Mouse (Mus musculus) layer of hippocampus, postnatal 36 days (tissue): ENCODE data around the gene Shpk. TPM values are rescaled to one million over a fixed set of nuclear protein-coding genes. Genes with fewer than 3 reads are reported as not detected.

Experiments
- DNase-seq, 2 experiments: peaks; one replicate each; pipeline ENCODE4 v3.0.0; 2022
- total RNA-seq, 2 experiments: library from RNA; stranded (reverse); gene quantifications; 2 replicates each; pipeline ENCODE4 v1.2.3; 2021

The Shpk gene
- 1 to 10 TPM; 3.4 to 3.5 TPM for total RNA-seq

DNA sequence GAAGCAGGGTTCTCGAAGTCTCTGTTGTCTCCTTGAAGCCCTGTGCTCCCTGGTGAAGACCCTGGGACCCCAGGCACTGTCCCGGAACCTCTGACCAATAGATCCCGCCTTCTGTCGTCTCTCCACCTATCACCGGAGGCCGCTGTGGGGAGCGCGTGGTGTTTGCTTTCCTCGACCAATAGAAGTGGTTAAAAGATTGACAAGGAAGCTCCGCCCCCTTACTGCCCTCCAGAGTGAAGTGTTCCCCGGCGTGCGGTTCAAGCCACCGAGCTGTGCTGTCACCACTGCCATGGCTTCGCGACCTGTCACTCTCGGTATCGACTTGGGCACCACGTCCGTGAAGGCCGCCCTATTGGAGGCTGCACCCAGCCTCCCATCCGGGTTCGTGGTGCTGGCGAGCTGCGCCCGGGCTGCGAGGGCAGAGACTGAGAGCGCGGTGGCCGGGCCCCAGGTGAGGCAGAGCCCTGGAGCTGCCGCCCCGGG lies at the start of gene Shpk:
Gene Shpk (plus strand): TSS at position 231 of the 483 bp plus-strand sequence.
- peak; percentile 95 to 96 for DNase-seq

DNA sequence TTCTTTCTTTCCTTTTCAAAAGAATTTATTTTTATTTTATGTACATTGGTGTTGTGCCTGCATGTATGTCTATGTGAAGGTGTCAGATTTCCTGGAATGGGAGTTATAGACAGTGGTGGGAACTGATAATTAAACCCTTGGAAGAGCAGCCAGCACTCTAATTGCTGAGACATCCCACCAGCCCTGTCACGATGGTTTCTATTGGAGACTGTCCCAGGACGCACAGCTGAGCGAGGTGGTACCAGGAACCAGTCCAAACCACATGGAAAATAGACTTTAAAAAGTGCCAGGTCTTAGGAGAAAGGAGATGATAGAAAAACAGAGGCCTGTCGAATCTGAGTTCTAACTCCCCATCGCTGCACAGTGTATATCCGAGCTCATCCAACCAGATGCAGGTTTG lies 44.2 kb upstream of the Shpk start:
- DNase-seq: peak in 1 of 2 experiments; percentile 32

DNA sequence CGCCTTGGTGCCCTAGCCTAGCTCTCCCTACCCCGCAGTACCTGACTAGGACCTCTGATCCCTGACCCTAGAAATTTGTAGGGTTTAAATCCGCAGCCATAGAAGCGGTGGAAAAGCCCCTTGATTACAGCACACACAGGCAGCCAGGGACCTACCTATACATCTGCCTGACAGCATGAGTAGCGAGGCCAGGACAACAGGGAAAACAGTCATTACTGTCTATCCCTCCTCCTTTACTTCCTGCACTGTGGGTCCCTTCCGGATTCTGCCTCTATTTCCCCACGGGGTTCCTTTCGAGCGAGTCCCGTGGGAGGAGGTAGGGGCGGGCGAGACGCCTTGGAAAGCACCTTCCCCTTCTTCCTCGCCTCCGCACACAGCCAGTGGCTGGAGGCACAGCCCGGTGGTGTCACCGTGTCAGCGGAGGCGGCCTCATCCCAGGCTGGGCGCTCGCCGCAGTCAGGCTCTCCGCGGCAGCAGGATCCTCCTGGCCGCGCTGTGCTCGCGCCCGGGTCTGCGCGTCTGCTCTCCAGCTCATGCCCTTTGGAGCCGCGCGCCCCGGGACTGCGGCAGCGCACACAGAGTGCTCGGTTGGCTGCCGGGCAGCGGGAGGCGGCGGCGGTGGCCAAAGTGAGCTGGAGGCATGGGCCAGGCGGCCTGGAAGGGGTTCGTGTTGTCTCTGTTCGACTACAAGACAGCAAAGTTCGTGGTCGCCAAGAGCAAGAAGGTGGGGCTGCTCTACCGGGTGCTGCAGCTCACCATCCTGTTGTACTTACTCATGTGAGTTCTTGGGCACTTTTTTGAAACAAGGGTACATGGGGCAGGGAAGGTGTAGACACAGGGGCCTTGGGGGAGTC lies 39.1 kb upstream of the Shpk start, which contains the start of gene P2rx5:
Gene P2rx5 (plus strand): TSS at position 465 of the 854 bp plus-strand sequence.
- no peak for DNase-seq

DNA sequence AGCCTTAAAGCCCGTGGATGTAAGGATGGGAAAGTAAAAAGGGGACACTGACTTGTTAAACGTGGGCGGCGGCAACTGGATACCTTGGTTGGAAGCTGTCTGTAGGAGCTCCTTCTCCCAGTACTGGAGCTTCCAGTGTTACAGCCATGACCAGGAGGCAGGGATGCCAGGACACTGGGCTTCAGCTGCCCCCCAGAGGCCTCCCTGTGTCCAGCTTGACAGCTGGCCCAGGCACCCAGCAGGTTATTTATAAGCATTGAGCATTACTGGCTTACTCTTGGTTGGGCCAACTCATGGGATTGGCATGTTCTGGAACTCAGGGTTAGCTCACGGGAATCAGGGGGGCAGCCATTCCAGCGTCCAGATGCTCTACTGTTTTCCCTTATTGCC lies 38.5 kb upstream of the Shpk start:
- no peak for DNase-seq

DNA sequence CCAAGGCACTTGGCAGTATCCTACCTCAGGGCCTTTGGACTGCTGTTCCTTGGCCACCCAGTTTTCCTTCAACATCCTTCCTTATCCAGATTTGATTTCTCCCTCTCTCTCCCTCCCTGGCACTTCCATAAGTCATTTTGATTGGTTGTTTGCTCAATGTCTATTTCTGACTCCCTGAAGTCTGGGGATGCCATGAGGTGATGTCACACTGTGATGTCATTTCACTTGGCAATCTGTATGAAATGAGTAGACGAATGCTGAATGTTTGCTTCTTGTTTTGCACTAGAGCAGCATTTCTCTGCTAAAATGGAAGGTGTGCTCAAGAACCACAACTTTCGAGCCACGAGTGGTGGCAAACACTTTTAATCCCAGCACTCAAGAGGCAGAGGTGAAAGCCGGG lies 37.6 kb upstream of the Shpk start:
- DNase-seq: no peak

DNA sequence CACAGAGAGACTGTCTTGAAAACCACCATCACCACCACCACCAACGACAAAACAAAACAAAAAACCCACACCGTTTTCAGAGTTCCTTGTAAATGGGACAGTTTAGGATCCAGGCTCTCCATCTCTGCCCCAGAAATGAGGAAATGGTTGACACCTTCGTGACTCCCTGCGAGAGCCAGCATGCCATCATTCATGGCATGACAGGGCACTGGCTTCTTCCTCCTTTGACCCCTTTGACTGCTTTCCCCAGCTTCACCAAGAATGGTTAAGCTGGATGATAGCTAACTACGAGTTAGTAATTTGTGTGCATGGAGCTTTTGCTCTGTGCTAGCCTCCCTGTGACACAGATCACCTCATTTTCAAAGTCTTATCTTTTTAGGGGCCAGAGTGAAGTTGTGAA lies 37.0 kb upstream of the Shpk start:
- no peak for DNase-seq

DNA sequence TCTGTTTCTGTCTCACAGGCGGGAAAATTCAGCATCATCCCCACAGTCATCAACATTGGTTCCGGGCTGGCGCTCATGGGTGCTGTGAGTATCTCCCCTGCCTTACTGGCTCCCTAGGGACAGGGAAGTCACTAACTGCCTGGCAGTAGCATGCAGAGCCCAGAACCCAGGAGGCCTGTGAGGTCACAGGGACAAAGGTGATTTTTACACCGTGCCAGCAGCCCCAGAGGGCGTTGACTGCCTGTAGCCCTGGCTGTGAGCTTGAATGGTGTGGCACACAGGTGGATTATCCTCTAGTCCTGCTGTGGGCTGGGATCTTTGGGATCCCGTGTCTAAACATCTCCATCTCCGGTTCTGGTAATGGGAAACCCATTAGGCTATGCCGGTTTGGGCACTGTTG lies 31.2 kb upstream of the Shpk start:
- no peak for DNase-seq

DNA sequence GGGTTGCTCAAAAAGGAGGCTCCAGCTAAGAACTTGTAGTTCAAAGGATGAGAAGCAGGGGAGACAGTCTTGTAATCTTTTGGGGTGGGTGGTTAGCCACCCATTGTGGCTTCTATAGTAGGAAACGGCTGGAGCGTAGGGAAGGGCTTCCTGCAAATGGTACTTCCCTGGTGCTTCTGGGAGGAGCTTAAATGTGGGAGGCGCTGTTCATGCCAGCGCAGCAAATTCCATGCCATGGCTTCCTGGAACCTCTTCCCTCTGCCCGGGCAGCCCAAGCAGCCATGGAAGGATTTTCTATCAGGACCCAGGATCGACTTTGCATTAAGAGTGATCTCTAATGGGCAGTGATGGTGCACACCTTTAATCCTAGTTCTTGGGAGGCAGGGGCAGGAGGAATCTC lies 30.7 kb upstream of the Shpk start:
- DNase-seq: no peak

DNA sequence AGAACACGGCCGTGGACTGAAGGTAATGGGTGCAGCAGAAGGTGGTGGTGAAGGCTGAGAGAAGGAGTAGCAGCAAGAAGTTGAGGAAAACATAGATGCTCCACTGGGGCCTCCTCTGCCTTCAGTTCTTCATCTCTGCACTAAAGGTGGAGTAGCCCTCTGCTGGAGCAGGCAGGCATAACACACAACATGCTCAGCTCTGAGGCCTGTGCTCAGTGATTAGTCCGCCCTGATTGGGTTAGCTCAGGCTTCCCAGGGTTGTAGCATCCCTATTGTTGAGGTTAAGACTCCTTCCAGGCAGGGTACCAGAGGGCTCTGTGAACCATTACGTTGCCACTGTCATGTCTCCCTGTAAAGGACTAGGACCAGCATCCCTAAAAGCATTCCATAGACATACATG lies 30.0 kb upstream of the Shpk start:
- DNase-seq: peak; percentile 53 to 54

DNA sequence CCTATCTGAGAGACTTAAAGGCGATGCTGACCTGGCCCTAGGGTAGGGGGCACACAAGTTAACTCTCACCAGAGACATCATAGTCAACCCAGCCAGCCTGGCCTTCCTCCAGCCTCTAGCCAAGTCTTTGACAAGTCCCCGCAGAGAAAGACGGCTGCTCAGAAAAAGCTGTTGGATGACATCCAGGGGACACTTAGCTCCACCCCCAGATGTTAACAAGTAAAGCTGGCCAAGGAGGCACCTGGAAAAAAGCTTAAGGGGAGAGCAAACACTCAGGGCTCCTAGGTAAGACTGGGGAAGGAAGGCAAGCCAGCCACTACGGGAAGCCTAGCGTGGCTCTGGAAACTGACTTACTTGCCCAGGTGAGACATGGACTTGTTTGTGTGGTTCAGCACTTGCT lies 27.1 kb upstream of the Shpk start:
- no peak for DNase-seq

DNA sequence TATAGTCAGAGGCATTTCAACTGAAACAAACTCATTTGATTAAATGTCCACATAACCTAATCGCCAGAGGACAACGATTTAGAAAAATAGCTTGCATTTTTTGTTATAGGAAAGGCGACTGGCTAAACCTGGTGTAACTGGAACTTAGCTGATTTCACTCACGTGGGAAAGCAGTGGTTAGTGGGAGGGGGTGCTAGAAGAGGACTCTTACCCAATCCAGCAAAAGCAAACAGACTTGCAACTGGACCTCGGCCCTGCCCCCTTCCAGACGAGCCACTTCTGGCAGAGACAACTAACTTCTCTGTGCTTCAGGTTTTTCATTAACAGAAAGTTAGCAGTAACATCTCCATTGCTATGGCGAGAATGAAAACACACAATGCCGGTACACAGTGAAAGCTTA lies 23.6 kb upstream of the Shpk start:
- DNase-seq: no peak

DNA sequence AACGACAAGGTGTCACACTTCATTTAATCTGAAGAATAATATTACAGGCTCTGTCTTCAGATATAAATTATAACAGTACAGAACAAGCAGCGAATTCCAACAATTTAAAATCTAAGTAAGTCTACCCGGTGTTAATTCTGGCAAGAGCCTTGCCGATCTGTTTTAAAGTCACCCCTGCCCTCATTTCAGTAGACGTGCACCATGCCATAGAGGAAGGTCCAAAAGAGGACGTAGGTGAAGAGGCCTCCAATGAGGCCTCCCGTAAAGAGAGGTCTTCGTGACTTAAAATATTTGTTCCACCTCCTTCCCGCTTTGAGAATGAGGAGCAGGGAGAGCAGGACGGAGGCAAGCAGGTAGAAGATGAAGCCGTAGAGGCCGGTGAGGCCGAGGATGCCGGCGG lies 23.1 kb upstream of the Shpk start:
- DNase-seq: no peak

DNA sequence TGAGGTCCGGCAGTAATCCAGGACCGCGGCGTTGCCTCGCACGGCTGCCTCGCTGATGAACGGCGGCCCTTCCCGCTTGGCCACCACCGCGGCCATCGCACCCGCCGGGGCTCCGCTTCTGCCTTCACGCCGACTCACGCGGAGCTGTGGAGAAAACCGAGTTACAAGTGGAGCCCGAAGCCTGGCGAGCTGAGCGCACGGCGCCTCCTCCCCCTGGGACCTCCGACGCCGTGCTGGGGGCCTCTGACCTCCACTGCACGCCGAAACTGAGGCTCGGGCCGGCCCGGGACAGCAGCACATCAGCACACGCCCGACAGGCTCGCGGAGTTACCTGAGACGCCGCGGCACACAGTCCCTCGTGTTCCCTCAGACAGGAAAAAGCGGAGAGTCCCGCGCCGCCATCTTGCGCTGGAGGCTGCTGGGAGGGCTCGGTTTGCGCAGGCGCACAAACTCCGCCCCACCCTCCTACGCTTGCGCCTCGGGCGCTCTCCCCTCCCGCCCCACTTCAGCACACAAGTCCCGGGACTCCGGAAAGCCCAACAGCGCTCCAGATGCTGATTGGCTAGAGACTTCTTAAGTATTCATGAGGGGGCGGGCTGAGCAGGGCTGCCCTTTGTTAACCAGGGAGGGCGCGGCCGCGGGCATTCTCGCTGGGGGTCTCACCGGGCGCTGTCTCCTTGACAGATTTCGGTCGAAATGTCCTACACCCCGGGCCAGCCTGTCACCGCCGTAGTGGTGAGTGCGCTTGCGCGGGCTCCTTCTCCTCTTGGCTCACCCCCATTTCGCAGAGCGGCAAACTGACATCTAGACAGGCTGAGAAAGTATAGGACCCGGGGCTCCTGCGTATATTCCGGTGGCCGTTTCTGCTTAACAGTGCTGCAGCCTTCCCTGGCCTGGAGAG lies 22.4 kb upstream of the Shpk start, which contains the start of the genes Emc6 and Tax1bp3:
Gene Emc6 (minus strand): TSS at position 430 of the 901 bp plus-strand sequence.
Gene Tax1bp3 (plus strand): TSS at position 476 of the 901 bp plus-strand sequence.
- peak; percentile 94 to 95 for DNase-seq

DNA sequence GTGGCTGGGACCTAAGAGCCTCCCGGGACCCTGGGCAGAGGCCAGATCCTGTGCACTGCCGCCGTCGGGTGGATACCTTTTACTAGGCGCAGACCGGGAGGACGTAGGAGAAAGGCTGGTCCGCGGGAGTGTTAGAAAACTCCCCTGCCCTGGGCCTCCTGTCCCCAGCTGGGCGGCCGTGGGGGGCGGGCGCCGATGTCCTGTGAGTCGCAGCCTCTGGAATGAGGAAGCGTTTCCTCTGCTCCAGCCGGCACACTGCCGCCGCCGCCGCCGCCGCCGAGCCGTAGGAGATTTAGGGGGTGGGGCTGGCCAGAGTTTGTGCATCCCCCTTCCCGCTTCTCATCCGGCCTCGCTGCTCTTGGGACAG lies 21.8 kb upstream of the Shpk start:
- DNase-seq: no peak

DNA sequence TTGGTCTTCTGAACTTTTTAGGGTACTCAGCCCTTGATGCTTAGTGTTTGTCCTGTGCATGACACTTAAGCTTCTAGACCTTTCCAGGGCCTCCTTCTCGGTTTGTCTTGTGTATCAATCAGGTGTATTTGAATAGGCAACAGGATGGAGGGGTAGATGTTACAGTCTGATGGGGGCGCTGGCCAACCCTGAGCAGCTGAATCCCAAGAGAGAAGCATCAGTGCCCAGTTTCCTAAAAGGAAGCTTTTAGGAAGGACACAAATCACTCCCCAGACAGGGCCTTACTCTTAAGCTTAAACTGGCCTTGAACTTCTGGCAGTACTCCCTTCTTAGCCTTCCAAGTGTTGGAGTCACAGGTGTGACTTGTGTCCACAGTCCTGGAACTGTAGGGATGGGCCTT lies 21.4 kb upstream of the Shpk start:
- no peak for DNase-seq

DNA sequence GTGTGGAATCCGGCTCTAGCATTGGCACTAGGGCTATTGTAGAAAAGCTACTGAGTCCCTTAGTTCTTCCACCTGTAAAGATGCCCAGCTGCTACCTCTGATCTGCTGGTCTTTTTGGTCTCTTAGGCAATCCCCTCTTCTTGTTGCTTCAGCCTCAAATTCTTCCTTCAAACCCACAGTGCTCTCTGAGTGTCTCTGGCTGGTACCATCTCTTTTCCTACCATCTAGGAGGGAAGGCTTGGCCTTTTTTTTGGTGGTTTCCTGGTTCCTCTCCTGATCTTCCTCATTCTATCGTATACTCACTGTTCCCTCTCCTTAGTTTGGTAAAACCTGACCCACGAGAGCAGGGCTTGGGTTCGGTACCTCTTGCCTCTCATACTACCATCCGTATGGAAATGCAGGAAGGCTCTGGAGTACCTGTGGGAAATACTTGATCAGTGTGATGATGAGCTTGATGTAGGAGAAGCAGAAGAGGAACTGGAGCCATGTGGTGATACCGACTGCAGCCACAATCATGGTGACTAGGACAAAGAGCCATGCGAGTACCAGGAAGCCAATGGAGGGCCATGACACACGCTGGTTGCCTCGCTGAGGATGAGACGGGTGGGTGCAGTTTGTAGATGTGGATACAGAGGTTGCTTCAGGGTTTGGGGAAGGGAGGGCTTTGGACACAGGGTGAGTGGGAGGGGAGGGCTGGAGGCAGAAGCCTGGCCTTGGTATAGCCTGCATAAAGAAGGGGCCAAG lies 13.2 kb upstream of the Shpk start:
- no peak for DNase-seq

DNA sequence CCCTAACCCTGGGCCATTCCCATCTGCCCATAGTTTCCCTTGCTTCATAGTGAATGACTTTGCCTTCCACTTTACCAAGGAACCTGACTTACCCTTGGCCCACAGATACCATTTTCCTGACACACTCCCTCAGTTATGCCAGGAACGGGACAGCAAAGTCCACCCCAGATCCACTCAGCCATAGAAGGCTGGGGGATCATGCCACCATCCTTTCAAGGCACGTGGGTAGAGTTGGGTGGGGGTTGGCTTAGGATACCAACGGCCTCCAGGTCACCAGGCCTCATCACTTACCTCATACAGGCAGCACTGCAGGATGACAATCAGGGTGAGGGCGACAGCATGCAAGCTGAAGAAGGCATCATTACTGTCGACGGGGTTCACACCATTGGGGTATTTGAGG lies 12.0 kb upstream of the Shpk start:
- no peak for DNase-seq

DNA sequence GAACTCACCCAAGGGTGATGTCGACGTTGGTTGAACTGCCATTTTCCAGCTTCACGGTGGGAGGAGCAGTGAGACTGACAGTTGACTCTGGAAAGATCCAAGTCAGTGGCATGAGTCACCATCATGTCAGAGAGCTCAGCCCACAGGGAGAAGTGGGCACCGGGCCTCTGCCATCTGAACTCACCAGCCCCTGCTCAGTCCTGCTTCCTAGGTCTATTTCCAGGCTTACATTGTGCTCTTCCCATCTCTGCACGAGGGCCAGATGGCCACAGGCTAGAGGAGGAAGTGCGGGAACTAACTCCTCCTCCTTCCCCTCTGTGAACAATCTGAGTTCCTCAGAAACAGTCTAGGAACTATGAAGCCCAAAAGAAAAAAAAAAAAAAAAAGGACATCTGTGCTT lies 6.2 kb upstream of the Shpk start:
- DNase-seq: no peak

DNA sequence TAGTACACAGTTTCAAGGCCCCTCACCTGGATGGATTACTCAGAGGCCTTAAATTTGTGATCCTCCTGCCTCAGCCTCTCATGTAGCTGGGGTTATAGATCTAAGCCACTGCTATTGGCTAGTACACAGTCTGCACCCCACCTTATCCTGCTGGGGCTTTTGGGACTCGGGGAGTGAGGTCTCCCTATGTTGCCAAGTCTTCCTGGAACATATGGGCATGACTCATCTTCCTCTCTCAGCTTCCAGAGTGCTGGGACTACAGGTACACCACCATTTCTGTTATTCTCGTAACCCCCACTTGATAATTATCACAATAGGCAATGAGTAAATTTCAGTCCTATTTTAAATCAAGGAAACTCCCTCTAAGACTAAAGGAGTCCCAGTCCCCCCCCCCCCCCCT lies 4.8 kb upstream of the Shpk start:
- DNase-seq: no peak

DNA sequence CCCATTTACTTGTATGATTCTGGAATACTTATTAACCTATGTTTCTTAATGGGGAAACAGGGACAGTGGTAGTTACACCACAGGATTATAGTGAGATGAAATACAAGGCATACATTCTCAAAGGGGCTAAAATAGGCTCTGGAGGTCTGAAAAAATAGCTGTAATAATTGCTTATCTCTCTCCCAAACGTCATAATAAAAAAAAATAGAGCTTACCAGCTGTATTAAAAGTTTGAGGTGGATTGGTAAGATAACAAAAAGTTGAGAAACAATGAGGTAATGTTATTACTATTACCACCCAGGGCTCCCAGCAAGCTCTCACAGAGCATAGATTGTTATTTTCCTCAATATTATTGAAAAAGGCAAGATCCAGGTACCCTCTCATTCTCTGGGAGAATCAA lies 1.1 kb upstream of the Shpk start:
- DNase-seq: no peak

DNA sequence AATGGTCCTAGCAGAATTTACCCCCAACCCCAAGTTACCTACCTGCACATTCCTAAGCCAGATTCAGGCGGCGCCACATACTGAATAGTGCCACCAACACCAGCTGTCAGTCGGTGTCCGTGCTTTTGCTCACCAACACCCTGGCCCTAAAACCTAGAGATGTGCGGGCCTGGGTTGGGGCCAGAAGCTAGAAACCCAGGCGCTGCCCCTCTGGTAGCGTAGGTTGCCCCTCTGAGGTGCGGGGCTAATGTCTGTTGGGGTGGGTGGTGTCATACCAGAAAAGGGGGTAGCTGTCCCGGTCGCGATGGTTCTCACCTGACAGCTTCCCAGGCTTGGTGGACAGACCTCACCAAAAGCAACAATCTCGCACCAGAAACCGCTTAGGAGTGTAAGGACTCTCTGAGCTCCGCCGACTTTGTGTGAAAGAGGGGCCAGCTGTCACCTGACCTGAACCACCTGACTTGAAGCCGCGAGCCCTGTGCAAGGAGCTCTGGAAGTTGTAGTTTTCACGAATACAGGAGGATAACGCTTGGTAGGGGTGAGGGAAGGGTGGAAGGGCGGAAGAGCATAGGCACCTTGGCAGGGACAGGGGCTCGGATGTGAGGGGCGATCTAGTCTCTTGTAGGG lies 544 bp upstream of the Shpk start, which contains the start of gene Ctns:
Gene Ctns (minus strand): TSS at position 440 of the 627 bp plus-strand sequence.
- DNase-seq: no peak

DNA sequence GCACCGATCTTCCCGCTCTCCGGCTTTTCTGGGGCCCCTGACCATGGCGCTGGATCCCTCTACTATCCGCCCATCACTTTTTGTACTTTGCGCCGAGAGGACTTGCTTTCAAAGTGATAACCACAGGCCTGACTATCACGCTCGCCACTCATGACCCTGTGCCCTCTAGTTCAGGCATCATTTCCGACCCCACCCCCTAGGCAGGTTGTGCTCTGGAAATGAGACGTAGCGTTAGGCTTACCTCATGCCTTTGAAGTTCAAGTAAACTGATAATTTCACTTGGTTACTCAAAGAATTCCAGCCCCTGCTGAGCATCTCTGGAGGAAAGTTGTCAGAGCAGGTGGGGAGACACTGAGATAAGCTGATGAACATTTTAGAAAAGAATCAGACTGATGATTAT lies 619 bp downstream of the Shpk start:
- no peak for DNase-seq
